Mouse (Mus musculus): Measurements from ENCODE around the gene Rph3a.
"Not testable (repeated sequence)": the region's sequence is repeated elsewhere in the genome, so short reads cannot be mapped to it uniquely, and the experiment has no call there.

The Rph3a gene

DNA sequence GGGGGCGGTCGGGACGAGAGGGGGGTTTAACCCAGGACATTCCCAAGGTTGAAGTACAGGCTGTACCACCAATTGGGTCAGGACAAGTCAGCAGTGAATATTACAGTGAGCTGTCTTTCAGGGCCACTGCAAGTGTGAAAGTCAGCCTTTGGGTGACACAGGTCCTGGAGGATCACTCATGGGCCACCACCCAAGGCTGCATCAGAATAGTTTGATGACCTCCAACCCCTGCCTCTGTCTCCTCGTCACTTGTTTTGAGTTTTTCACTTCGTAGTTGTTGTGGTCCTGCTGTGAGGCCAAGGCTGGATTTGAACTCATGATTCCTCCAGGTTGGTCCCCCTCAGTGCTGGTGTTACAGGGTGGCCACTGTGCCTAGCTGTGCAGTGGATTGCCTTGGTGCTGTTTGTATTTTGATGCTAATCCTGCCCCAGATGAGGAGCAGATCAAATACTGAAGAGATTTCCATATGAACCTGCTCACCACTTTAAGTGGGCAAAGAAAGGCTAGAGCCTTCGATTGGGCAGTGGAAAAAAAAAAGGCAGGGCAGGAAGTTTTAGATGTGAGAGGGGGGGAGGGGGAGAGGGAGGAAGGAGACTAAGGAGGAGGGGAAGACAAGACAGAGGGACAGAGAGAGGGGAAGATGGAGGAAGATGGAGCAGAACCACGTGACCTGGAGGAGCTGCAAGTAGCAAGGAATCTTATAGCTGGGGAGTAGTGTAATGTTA, 101.5 kb downstream of the Rph3a start:
- DNase-seq (ENCODE audit: low spot score), result no peak

DNA sequence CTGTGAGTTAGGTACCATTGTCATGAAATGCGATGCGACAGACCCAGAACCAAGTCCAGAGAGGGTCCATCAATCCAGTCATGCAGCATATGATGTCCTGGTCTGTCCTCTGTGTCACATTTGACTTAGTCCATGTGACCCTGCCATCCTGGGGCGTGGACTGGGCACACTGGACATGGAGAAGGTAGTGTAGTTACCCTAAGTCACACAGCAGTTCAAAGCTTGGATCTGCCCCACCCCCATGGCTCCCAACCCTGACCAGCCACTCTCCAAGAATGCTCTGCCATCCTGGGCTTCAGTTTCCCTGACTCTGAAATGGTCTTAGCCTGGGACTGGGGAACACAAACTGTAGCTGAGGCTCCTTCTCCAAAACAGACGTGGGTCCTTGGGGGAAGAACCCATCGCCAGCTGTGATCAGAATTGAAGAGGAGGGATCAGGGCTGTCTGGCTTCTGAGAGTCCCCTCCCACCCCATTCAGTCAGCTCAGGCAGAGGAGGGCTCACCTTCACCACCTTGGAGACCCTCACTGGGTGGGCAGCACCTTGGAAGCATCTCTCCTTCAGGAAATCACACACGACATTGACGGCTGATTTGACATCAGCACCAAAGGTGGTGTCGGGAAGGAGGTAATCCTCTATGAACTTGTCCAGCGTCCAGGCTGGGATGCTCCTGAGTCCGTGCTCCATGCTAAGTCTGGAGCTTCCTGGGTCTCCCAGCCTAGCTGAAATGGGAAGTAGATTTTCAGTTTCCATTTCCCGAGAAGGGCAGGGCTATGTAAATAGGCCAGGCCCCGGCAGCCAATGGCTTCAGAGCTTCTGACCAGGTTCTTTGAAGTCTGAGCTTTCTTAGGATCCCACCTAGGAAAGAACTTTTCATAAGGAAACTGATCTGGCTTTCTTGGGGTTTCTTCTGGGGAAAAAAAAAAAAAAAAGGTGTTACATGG, 102.8 kb downstream of the Rph3a start, which contains the start of gene Oas1a:
Oas1a (minus strand) TSS at position 731 of the 943 bp plus-strand sequence.
- not testable (repeated sequence) for DNase-seq (ENCODE audit: low spot score)

DNA sequence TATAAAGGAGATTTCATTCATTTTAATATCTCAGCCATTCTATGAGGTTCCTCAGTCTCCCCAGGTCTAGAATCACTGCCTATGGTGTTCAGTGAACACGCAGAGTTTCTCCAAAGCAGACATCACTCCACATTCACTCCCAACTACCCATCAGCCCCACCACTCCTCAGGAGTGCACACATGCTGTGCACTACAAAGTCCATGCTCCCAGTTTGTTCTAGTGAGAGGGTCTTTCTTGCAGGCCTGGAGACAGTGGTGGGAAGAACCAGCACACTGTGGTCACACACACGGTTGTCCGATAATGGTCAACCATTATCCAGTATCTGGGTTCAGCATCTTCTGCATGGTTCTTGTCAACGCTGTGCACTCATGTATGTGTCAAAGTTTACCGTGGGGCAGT, 107.8 kb downstream of the Rph3a start:
- no peak for DNase-seq (ENCODE audit: low spot score)

DNA sequence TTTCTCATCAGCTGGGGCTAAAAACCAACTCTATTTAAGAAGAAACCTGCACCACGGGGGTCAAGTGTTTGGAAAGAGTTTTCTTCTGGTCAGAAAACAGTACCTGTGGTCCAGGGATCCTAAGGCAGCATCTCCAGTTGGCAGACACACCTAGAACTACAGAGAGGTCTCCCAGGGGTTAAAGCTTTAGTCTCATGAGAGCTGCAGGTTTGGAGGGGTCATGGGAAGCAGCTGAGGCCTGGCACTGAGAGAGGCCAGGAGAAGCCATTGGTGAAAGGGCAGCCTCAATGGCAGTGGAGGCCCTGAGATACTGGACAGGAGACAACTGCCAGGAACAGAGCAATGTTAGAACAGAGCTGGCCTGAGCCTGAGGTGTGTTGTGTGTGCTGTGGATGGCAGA, 109.2 kb downstream of the Rph3a start:
- DNase-seq (ENCODE audit: low spot score), result no peak

DNA sequence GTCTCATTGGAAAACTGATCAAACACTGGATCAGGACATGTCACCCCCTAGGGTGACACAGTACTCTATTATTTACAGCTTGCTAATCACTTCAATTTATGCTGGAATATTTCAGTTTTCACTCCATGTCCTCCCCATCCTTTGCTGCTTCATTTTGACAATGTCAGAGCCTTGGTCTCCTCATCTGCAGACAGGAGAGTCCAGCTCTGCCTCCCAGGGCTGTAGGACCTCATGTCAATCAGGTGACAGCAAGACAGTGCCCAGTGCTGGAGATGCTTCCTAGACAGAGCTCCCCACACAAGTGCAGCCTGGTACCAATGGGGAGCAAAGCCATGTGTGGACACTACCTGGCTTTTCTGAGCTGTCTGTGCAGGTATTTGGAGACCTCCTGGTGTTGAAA, 111.2 kb downstream of the Rph3a start:
- DNase-seq (ENCODE audit: low spot score), result no peak

DNA sequence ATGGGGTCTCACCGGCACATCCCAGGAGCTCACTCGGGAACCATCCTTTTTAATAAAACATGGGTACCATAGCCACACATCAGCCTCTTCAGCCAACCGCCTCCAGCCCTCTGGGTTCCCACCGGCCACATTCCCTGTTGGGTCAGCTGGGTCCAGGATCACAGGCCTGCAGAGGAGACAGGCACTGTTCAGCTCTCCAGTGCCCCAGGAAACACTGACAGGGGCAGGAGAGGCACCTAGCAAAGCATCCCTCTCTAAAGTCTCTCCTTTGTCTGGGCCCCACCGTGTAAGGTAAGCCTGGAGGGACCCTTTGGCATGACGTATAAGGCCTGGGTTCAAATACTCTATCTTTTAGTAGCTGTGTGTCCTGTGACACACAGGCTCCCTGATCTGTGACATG, 111.6 kb downstream of the Rph3a start:
- DNase-seq (ENCODE audit: low spot score), result no peak

DNA sequence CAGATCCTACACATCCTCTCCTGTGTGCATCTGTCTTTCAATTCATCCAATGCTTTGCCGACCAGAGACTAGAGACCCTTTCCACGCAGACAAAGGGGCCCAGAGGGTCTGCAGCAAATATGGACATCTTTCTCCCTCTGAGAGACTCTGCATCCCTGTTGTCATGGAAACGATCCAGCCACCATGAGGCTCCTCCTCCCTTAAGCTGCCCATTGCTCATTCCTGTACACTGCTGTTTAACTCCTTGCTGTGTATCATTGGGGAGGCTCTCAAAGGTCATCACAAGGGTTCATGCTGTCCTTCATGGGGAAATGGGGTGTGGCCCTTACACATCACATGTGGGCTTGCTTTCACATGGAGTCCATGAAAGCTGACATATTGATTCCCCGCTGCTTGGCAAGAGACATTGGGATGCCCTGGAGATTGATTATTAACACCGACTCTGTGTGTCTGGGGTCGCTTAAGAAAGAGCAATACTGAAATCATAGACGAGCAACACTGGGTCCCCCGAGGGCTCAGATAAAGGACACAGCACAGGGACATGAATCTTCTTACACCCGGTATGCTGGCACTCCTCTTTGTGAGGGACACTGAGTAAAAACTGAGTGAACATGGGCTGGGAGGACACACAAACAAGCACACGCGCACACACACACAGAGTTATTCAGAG, 114.5 kb downstream of the Rph3a start:
- DNase-seq (ENCODE audit: low spot score), result no peak

DNA sequence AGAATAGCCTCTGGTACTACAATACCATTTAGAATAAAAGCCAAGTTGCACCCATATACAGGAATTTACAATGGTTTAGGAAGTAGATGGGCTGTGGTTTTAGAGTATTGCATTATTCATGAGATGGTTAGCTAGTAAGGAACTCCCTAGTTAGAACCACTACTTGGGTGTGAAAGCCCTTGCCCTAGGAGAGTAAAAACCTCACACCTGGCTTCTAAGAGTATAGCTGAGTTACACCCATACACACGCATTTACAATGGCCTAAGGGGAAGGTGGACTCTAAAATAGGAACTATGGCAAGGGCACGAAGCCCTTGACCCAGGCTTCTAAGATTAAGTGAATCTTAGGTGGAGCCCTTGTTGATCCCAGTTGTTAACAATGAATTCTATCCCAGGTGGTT, 115.2 kb downstream of the Rph3a start:
- not testable (repeated sequence) for DNase-seq (ENCODE audit: low spot score)

DNA sequence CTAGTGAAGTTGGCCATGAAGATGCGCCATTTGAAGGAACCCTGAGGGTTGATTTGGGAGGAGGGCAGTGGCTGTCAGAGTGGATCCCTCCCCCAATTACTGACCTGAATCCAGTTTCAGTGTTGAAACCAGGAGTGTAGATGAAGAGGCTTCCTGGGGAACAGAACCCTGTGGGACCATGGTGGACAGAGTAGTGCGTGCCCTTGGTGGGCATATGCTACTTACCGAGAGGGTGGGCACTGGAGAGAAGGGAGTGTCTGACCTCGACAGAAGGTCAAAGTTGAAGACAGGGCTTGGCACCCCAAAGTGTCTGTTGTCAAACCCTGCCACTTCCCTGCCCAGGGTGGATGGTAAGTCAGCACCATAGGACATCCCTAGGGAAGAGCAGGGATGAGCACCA, 116.0 kb downstream of the Rph3a start:
- DNase-seq (ENCODE audit: low spot score), result not testable (repeated sequence)

DNA sequence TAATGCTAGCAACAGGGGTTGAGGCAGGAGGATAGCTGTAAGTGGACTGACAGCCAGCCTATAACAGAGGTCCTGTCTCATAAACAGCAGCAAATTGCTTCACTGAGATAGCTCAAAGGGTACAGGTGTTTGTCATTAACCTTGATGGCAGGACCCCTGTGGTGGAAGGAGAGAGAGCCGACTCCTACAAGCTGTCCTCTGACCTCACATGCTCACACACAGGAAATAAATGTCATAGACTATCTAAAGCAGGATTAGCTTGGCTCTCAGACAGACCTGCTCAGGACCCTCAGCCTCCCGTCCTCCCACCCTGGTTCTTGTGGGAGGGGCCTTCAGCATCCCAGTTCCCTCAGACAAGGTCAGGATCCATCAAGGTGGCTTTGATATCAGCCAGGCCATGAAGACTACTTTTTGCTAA, 117.6 kb downstream of the Rph3a start:
- no peak for DNase-seq (ENCODE audit: low spot score)

DNA sequence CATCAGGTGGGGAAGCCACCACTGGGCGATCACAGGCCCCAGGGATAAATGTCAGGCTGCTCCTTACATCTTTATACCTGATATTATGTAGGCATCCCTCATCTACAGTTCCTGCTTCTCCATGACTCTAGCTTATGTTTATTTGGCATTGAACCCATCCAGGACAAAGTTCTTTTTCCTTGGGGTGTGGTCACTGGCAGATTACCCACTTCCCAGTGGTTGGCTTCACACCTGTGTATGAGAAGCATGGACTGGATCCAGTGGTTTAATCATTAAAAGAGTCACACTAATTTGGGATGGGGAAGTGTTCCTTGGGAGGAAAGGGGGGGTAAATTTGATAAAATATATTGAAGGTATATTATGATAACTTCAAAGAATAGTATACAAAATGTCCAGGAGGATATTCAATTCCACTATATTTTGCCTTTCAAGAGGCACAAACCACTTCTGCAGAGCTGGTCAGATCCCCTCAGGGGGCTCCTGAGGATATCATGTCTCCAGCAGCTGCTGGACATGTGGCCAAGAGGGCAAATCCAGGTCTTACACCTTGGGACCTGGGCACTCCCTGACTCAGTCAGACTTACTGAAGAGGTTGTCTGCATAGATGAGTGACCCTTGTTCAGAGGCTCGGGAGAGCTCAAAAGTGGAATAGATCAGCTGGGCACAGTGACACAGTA, 118.2 kb downstream of the Rph3a start:
- DNase-seq (ENCODE audit: low spot score), result not testable (repeated sequence)

DNA sequence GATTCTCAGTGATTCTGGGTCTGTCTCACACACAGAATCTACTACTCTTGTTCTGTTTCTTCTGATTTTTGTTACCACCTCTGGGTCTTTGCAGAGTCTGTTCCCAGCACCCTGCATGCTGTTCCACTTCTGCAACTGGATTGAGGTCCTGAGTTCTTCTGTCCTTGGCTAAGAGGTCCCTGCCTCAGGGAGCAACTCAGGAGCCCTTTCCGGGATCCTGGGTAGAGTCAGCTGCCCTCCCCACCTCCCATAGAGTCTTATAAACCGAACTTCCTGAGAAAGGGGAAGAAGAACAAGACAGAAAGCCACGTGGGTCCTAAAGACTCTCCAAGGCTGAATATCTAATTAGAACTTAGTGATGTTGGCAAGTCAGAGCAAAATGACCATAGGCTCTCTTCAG, 118.9 kb downstream of the Rph3a start:
- no peak for DNase-seq (ENCODE audit: low spot score)
